Mouse (Mus musculus): ENCODE data around the gene Zbtb46.

Gene Zbtb46

DNA sequence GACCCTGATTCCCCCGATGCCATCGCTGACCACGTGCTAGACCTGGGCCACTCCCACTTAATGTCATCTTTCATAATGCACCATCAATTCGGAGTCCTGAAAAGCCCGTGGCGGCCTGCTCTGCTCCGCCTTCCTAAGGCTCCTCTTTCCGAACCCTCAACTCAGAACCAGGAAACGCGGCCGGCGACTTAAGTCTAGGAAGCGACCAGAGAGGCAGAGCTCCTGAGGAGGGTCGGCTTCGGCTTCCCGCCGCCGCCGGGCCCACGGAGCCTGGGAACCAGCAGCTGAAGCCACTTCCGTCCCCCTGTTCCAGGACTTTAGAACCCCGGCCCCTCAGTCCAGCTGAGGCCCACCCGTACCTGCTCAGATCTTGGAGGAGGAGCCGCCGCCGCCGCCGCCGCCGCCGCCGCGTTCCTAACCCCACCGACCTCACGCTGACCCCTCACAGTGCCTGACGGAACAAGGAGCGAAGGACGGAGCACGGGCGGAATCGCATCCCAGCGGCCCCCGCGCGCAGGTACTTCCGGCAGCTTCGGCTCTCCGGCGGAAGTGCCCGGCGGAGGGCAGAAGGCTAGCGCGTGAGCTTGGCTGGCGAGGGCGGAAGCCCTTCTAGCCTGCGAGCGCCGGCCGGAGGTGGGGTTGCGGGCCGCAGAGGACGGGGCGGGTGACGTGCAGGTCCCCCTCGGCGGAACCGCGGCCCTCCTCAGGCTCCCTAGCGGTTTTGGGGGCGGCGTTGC is 94.2 kb downstream of the Zbtb46 start, which contains the start of the genes Zgpat and Arfrp1:
Gene Zgpat (plus strand): TSS at position 69 of the 737 bp plus-strand sequence.
Gene Arfrp1 (minus strand): TSS at position 545 of the 737 bp plus-strand sequence.
- DNase-seq (ENCODE audit: low read depth, low spot score), result peak; percentile 78

DNA sequence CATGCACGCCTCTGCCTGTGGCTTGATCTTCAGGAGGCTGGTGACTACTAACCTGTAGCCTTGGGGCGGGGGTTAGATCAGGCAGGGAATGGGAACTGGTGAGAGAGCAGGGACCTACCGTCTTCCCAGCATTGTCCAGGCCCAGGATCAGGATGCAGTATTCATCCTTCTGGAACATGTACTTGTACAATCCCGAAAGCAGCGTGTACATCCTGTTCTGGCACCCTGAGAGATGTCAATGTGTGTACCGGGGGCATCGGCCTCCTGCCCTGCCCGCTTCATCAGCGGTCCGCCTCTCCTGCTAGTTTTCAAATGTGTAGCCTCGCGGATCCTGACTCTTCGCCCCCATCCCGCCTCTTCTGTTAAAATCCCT is 94.8 kb downstream of the Zbtb46 start:
- DNase-seq (ENCODE audit: low read depth, low spot score), result no peak

DNA sequence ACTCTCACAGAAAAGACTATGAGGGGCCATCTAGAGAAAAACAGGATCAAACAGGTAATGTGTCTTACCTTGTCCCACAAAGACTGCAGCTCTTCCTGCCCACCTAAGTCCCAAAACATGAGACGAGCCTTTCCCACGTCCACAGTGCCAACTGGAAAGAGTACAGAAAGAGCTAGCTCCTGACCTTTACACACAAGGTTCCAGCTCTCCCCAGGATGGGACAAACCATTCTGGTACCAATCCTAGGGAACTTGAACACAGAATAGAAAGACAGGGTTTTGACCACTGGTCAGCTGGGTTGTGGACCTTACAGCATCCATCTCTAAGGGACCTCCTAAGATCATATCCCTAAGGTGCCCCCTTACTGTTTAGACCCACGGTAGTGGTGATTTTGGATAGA is 95.3 kb downstream of the Zbtb46 start:
- DNase-seq (ENCODE audit: low read depth, low spot score), result no peak

- no peak for DNase-seq (ENCODE audit: low read depth, low spot score)
Observed at GRCm38 (mm10) chr2:181356780-181357179, 102.4 kb downstream of the Zbtb46 start.

GRCm38 (mm10) chr2:181342766-181343165 is 116.5 kb downstream of the Zbtb46 start:
- no peak for DNase-seq (ENCODE audit: low read depth, low spot score)

DNA sequence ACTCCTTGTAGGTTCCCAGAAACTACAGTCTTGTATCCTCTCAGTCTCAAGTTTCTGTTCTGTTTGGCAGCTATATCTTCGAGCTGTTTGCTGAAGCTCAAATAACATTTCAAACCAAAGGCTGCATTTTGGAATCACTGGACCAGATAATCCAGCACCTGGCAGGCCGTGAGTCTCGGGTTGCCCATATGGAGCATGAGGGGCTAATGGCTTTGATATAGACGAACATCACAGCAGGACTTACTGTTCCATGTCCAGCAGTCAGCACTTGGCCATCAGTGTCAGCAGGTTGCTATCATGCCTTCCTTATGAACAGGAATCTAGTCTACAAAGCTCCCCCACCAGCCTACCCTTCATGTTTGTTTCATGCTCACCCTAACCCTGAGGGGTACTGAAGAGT is 118.8 kb downstream of the Zbtb46 start:
- DNase-seq (ENCODE audit: low read depth, low spot score), result no peak
